Mouse (Mus musculus) c-Kit-positive CD71-positive TER-119-positive erythroid progenitor cells, embryonic 14.5 days (primary cell): ENCODE measurements around the gene Zfp609.
A peak's percentile ranks its signal among the peaks of the same experiment; 100 is the strongest.
"Not testable (repeated sequence)": the region's sequence is repeated elsewhere in the genome, so short reads cannot be mapped to it uniquely, and the experiment has no call there.

Experiments used
- DNase-seq: peaks from one replicate; pipeline ENCODE4 v3.0.0-alpha.2; 2013; ENCODE audit warnings: low spot score

The Zfp609 gene

GRCm38 (mm10) chr9:65718195-65718594 lies 109.2 kb downstream of the Zfp609 start:
- DNase-seq = no peak

- no peak for DNase-seq
These were observed 123.3 kb downstream of the Zfp609 start for GRCm38 (mm10) chr9:65703926-65704595.

- no peak for DNase-seq
These were observed 124.1 kb downstream of the Zfp609 start for GRCm38 (mm10) chr9:65703241-65703640.

- DNase-seq = no peak
These were observed 125.1 kb downstream of the Zfp609 start for GRCm38 (mm10) chr9:65702286-65702685.

GRCm38 (mm10) chr9:65700504-65700903 lies 126.9 kb downstream of the Zfp609 start:
- DNase-seq = no peak

- DNase-seq = no peak
These were observed 129.4 kb downstream of the Zfp609 start for GRCm38 (mm10) chr9:65697992-65698391.

- DNase-seq = no peak
These were observed 130.0 kb downstream of the Zfp609 start for GRCm38 (mm10) chr9:65697356-65697755.

- no peak for DNase-seq
These were observed 131.0 kb downstream of the Zfp609 start for GRCm38 (mm10) chr9:65696337-65696736.

- no peak for DNase-seq
These were observed 131.7 kb downstream of the Zfp609 start for GRCm38 (mm10) chr9:65695646-65696045.

GRCm38 (mm10) chr9:65692959-65693603 lies 134.3 kb downstream of the Zfp609 start:
- DNase-seq = no peak

GRCm38 (mm10) chr9:65692466-65692865 lies 134.9 kb downstream of the Zfp609 start:
- DNase-seq = no peak

- DNase-seq = not testable (repeated sequence)
These were observed 137.5 kb downstream of the Zfp609 start for GRCm38 (mm10) chr9:65689869-65690268.

GRCm38 (mm10) chr9:65684704-65685103 lies 142.7 kb downstream of the Zfp609 start:
- DNase-seq = no peak

- DNase-seq = no peak
These were observed 144.4 kb downstream of the Zfp609 start for GRCm38 (mm10) chr9:65682994-65683393.

- DNase-seq = no peak
These were observed 145.2 kb downstream of the Zfp609 start for GRCm38 (mm10) chr9:65682183-65682582.

- DNase-seq = no peak
These were observed 145.8 kb downstream of the Zfp609 start for GRCm38 (mm10) chr9:65681634-65681940.

GRCm38 (mm10) chr9:65680938-65681633 lies 146.3 kb downstream of the Zfp609 start:
- DNase-seq = no peak

GRCm38 (mm10) chr9:65679181-65679761 lies 148.1 kb downstream of the Zfp609 start:
- DNase-seq = no peak

GRCm38 (mm10) chr9:65677119-65677462 lies 150.3 kb downstream of the Zfp609 start:
- no peak for DNase-seq

GRCm38 (mm10) chr9:65676358-65677118 lies 150.8 kb downstream of the Zfp609 start:
- DNase-seq = peak; percentile 90

GRCm38 (mm10) chr9:65675461-65676357 lies 151.7 kb downstream of the Zfp609 start:
- no peak for DNase-seq
